Mouse (Mus musculus) midbrain, embryonic 10.5 days (tissue): Measurements from ENCODE around the gene Usp47. TPM values are rescaled to one million over a fixed set of nuclear protein-coding genes. Genes with fewer than 3 reads are reported as not detected.

Experiments
- DNase-seq: peaks from one replicate; pipeline ENCODE4 v3.0.0-alpha.2; 2017; ENCODE audit warnings: low spot score
- H3K27ac ChIP-seq: fragments of 300-500 bp; sonication (generic); replicated peaks from 2 replicates; pipeline ENCODE4 v1.5.1; 2016; ENCODE audit warnings: mild to moderate bottlenecking
- H3K27me3 ChIP-seq: fragments of 300-500 bp; sonication (generic); 2 replicates; pipeline ENCODE4 v1.6.1; 2016; ENCODE audit warnings: low read depth, mild to moderate bottlenecking; ENCODE audit not compliant: poor library complexity, severe bottlenecking
- H3K36me3 ChIP-seq: fragments of 300-500 bp; sonication (generic); 2 replicates; pipeline ENCODE4 v1.6.1; 2016; ENCODE audit warnings: mild to moderate bottlenecking, moderate library complexity
- H3K4me1 ChIP-seq: fragments of 300-500 bp; sonication (generic); 2 replicates; pipeline ENCODE4 v1.6.1; 2016
- H3K4me3 ChIP-seq: fragments of 300-500 bp; sonication (generic); 2 replicates; pipeline ENCODE4 v1.5.1; 2016; ENCODE audit warnings: mild to moderate bottlenecking, moderate library complexity
- H3K9me3 ChIP-seq: fragments of 300-500 bp; sonication (generic); replicated peaks from 2 replicates; pipeline ENCODE4 v1.6.1; 2016; ENCODE audit warnings: mild to moderate bottlenecking
- WGBS: fragments of 180-500 bp; shearing (Covaris S2); methylation state at CpG from one replicate; pipeline ENCODE4 v1.1.7; 2016; 5-methylcytosine and 5-hydroxymethylcytosine counted together
- polyA plus RNA-seq: library from polyadenylated mRNA; unstranded; fragments of >200 nt; fragmentation: Nextera tagmentation; extraction: Ambion mirVana; gene quantifications from 2 replicates; pipeline ENCODE4 v1.2.1, GENCODE M21; 2016

The Usp47 gene
- polyA plus RNA-seq, 1 experiment from 2014 or later, result 78.3 TPM

DNA sequence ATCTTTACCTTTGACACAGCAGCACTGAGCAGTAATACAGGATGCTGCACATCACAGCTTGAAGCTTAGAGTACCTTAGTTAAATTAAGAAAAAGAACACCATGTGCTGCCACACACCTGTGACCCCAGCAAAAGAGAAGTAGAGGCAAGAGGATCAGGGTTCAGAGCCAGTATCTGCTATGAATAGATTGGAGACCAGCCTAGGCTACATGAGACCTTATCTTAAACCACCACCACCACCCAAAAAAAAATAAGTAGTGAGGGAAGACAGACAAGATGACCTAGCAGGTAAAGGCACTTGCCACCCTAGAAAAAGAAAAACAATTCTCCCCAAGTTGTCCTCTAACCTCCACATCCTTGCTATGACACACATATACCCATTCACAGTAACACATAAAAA is 85.5 kb downstream of the Usp47 start:
- DNase-seq, result no peak
- Histone ChIP-seq H3K36me3 (peaks cover 91% of the 10 kb centered on the region), H3K4me1 (no peaks in the 10 kb centered on the region), H3K9me3 (no peaks in the 10 kb centered on the region), H3K27ac (no peak overlapping the region), H3K27me3 (no peaks in the 10 kb centered on the region), H3K4me3 (no peak overlapping the region)

DNA sequence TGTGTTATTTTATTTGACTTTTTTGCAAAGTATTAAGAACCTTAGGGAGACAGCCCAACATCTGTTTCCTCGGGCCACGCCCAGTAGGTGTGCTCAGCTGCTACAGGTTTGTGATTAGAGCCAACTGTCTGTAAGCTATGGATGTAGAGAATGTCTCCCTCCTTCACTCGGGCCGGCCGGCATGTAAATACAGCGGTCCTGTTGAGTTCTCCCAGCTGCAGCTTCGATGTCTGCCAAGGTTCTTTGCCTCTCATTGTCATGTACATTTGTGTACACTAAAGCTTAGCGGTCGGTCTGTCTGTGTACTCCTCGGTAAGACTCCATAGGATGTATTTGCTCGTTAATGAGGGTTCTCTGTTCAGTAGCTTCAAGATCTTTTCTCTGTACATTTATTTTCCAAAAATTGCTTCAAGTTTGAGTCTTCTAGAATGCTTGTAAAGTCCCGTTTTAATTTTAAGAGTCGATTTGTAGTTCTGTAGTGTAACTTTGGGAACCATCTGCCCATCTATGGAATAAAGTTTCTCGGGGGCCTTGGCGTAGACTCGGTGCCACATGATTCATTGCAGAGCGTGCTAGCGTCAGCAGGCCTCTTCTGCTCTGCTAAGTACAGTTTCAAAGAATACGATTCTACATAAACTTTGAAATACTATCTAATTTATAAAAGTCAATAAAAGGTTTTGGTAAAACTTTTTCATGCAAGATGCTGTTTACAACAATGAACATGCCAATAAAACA is 87.5 kb downstream of the Usp47 start:
- WGBS, result 87% methylated on average over 19 of the region's 19 CpGs
- no peak overlapping the region for H3K4me3 ChIP-seq
- no peaks in the 10 kb centered on the region for H3K4me1 ChIP-seq
- H3K36me3 ChIP-seq, result peaks cover 77% of the 10 kb centered on the region
- DNase-seq, result no peak
- no peaks in the 10 kb centered on the region for H3K9me3 ChIP-seq
- no peak overlapping the region for H3K27ac ChIP-seq
- H3K27me3 ChIP-seq, result no peaks in the 10 kb centered on the region

DNA sequence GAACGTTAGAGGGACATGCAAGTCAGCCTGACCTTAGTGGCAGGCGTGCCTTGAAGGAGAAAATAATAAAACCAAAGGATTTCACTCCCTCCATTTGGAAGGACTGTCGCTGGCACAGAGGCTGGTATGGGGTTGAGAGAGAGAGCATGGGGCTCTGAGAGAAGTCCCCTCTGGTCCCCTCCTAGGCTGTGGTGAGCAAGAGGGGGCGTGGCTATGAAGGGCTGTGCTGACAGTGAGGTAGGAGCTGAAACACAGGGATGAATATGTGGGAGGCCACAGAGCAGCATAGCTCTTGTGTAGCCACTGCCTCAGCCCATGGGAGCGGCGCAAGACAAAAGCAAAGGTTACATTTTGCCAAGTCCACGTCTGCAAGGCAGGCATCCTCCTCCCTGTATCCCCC is 94.2 kb downstream of the Usp47 start:
- DNase-seq, result no peak
- H3K27ac ChIP-seq, result no peak overlapping the region
- H3K4me1 ChIP-seq, result peaks cover 33% of the 10 kb centered on the region
- H3K36me3 ChIP-seq, result peaks cover 11% of the 10 kb centered on the region
- no peaks in the 10 kb centered on the region for H3K27me3 ChIP-seq
- H3K9me3 ChIP-seq, result no peaks in the 10 kb centered on the region
- no peak overlapping the region for H3K4me3 ChIP-seq
- 85% methylated on average over 7 of the region's 7 CpGs for WGBS

DNA sequence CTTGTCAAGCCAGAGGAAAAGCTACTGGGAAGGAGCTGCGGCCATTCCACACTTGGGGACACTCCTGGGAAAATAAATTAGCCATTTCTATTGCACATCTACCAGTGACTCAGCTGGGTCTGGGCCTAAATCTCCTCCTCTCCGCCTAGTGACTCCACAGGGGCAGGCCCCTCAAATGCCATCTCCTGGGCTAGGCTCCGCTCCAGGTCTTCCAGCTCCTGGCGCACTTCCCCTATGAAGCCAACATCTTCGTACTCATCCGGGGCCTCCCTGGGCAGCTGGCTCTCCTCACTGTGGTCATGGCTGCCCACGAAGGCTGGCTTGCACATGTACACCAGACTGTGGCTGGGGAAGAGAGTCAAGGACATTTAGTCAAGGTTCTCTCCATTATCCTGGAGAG is 94.8 kb downstream of the Usp47 start:
- Histone ChIP-seq H3K4me1 (peaks cover 33% of the 10 kb centered on the region), H3K4me3 (no peak overlapping the region), H3K27me3 (no peaks in the 10 kb centered on the region), H3K9me3 (no peaks in the 10 kb centered on the region), H3K27ac (peak overlapping the region; percentile 46; the same call in 1 of the 2 replicates), H3K36me3 (peaks cover 7% of the 10 kb centered on the region; the same call in 1 of the 2 replicates)
- no peak for DNase-seq
- WGBS, result 92% methylated on average over 7 of the region's 7 CpGs

DNA sequence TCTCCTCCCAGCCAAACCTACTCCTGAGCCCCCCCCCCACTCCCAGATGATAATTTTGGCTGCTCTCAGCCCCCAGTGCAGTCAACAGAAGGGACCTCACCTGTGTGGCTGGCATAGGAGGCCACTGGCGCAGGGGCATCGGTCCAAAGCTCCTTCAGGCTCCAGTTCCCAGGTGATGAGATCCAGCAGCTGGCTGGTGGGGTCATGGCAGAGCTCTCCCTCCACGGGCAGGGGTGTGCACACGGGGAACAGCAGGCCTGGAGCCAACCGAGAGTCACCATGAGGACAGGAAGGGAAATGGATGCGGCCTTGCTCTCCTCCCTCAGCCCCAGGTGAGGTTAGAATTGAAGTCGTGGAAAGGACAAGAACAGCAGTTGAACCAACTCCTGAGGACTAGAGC is 95.9 kb downstream of the Usp47 start:
- 85% methylated on average over 7 of the region's 7 CpGs for WGBS
- H3K36me3 ChIP-seq, result 0 out of 2 replicates have a peak, but pooled peaks cover 3% of the 10 kb centered on the region
- no peaks in the 10 kb centered on the region for H3K9me3 ChIP-seq
- H3K4me3 ChIP-seq, result no peak overlapping the region
- no peak for DNase-seq
- H3K27me3 ChIP-seq, result no peaks in the 10 kb centered on the region
- no peak overlapping the region for H3K27ac ChIP-seq
- H3K4me1 ChIP-seq, result peaks cover 33% of the 10 kb centered on the region

DNA sequence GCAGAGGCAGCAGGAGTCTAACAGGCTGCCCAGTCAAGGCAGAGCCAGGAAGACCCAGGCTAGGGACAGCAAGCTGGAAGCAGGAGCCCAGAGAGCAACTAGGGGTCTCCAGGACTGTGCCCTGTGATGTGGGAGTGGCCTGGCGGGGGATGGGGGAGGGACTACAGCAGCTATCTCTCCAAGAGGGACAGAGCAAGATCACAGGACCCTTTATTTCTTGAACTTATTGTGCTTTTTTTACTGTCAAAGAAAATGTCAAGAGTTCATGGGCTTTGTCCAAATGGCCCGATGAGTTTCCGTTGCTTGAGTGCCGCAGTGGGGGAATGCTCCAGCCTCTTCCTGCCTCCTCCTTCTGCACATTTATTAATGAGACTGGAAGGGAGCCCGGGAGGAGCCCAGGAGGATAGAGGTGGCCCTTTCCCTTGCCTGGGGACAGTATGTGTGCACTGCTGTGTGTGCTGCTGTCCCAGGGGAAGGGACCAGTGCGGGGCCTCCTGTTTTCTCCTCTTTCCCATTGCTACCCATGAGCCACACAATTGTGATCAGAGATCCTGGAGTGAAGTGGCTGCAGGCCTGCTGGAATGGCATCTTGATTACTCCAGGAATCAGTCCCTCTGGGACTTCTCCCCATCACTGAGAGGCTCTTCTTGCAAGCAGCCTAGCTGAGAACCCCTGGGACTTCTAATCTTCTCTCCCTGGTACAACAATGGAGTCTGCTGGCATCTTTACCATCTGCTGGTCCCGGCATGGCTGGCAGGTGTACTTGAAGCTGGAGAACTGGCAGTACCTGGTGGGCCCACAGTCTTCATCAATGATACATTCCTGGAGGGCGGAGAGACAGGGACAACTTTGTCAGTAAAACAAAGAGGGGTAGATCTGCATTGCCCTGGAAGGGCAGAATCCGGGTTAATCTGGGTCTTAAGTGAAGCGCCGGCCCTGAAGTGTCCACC is 97.8 kb downstream of the Usp47 start:
- 73% methylated on average over 11 of the region's 11 CpGs for WGBS
- Histone ChIP-seq H3K4me1 (peaks cover 33% of the 10 kb centered on the region), H3K9me3 (no peaks in the 10 kb centered on the region), H3K27ac (peak overlapping the region; percentile 57), H3K36me3 (no peaks in the 10 kb centered on the region), H3K27me3 (no peaks in the 10 kb centered on the region), H3K4me3 (no peak overlapping the region)
- no peak for DNase-seq

DNA sequence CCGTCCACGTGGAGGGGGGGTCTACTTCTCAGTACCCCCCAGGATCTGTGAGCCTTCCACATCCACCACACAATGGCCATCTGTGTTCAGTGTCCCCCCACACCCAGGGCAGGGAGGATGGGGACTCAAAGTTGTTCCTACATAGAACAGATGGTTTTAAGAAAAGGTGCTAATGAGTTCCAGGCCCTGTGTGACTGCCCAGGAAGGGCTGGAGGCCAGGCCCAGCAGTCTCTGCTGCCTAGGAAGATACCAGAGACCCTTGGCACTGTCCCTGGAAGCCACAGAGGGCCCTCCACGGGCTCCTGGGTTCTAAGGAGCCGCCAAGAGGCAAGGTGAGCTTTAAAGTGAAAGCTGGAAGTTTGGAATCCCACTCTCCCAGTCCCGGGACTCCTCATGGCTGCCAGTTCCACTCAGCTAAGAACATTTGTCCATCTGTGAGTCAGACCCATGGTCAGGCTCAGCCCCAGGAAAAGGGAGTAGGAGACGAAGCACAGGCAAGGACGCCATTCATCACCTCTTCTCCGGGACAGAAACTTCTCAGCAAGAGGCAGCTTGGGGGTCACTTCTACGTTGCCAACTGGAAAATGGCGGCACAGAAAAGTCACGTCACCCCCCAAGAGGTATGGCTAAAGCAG is 98.7 kb downstream of the Usp47 start:
- no peaks in the 10 kb centered on the region for H3K27me3 ChIP-seq
- H3K4me1 ChIP-seq, result peaks cover 34% of the 10 kb centered on the region
- H3K36me3 ChIP-seq, result no peaks in the 10 kb centered on the region
- no peaks in the 10 kb centered on the region for H3K9me3 ChIP-seq
- no peak for DNase-seq
- 80% methylated on average over 11 of the region's 11 CpGs for WGBS
- H3K4me3 ChIP-seq, result no peak overlapping the region
- H3K27ac ChIP-seq, result peak overlapping the region; percentile 55

DNA sequence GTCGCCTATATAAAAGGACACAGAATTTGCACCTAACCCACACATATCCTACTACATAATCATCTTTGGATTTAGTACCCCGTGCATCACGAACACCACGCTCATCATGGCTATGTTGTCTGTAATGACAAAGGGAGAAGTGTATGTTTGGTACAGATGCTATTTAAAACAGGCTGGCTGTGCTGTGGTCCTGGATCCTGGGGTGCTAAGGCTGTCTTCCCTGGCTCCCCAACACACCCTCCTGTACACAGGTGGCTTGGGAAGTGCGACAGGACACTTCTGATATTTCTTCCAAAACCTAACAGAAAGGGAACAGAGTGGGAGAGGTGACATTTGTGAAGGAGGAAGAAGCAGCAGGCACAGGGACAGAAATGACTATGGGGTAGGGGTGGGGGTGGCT is 100.3 kb downstream of the Usp47 start:
- 89% methylated on average over 5 of the region's 5 CpGs for WGBS
- Histone ChIP-seq H3K4me3 (no peak overlapping the region), H3K9me3 (no peaks in the 10 kb centered on the region), H3K27ac (no peak overlapping the region), H3K27me3 (no peaks in the 10 kb centered on the region), H3K36me3 (no peaks in the 10 kb centered on the region), H3K4me1 (peaks cover 34% of the 10 kb centered on the region)
- no peak for DNase-seq

DNA sequence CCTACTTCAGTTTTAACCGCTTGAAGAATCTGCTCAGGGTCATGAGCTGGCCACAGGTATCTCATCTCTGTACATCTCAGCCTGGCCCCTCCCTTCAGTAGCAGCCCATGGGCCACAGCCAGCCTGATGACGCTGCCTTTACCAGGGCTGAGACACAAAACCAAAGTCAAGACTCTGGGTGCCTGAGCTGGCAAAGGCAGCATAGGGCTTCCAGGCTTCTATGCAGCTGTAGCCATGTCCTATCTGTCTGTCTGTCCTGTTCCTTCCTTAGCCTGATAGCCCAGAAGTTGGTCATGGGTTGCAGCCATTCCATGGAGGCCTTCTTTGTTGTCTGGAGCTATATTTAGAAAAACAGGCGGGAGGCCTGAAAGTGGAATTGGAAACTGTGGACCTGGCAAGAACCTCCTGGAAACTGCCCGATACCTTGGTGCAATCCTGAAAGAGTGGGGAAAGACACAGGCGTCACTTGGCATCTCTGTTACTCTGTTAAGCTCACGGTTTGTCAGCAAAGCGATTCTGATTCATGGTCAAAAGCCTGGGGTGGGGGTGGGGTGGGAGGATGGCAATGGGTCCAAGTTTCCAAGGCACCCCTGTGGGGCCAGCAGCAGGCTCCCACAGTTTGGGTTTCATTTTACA is 102.4 kb downstream of the Usp47 start:
- WGBS, result 88% methylated on average over 7 of the region's 7 CpGs
- no peak overlapping the region for H3K4me3 ChIP-seq
- no peak for DNase-seq
- peaks cover 24% of the 10 kb centered on the region for H3K4me1 ChIP-seq
- H3K27ac ChIP-seq, result no peak overlapping the region
- no peaks in the 10 kb centered on the region for H3K27me3 ChIP-seq
- no peaks in the 10 kb centered on the region for H3K9me3 ChIP-seq
- no peaks in the 10 kb centered on the region for H3K36me3 ChIP-seq

DNA sequence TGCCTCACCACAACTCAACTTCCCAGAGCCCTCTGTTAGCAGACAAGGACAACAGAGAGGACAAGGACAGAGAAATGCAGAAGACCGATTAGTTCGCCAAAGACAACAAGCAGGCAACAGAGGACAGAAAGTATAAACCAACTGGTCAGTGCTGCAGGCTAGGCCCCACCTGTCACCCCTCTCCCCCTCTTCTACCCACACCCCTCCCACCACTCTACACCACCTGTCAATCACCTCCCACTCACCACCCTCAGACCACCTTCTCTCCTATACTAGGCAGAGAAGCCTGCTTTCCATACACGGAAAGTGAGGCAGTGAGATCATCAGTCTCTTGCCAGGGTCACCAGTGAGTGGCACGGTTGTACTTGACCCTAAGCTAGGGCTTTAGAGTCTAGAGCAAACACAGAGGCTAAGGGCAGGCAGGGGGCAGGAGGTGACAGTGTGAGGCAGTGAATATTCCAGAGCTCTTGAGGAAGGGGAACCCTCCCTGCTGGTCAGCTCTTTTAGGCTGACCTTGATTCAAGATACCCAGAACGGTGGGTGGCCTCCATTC is 103.9 kb downstream of the Usp47 start:
- Histone ChIP-seq H3K4me3 (no peak overlapping the region), H3K4me1 (peaks cover 9% of the 10 kb centered on the region), H3K27me3 (no peaks in the 10 kb centered on the region), H3K36me3 (no peaks in the 10 kb centered on the region), H3K27ac (no peak overlapping the region), H3K9me3 (no peaks in the 10 kb centered on the region)
- no peak for DNase-seq
- WGBS, result 79% methylated on average over 5 of the region's 5 CpGs

DNA sequence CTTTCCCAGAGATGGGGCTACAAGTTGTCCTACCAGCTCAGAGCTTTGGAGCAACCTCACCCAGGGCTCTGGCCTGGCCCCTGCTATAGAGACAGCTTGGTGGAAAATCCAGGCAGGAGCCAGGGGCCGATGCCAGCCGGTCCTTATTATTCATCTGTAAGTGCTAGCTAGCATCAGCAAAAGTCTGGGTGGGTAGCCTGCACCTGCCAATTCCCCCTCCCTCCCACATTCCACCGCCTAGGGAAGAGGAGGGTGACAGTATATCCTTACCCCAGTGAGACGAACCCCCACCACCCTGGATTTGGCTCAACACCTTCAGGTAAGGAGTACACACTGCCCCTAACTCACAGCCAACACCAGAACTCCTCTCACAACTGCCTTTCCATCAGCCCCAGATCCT is 104.7 kb downstream of the Usp47 start:
- Histone ChIP-seq H3K36me3 (no peaks in the 10 kb centered on the region), H3K4me3 (no peak overlapping the region), H3K27ac (no peak overlapping the region), H3K4me1 (peaks cover 8% of the 10 kb centered on the region), H3K27me3 (no peaks in the 10 kb centered on the region), H3K9me3 (no peaks in the 10 kb centered on the region)
- no peak for DNase-seq
- WGBS, result 87% methylated on average over 4 of the region's 4 CpGs

DNA sequence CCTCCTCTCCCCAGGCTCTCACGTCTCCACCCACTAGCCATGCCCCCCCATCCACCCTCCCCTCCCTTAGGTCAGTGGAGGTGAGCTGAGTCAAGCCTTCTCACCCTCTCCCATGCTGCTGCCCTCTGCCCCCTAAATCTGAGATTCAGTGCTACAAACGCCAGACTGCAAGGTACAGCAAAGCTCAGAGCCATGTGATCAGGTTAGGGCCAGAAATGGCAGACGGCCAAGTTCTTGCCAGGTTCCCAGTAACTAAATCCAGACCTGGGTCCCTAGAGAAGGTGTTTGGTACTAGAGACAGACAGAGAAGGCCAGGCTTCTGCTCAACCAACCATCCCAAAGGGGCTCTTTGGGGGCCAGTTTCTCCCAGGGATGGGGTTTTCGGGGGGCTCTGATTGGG is 105.5 kb downstream of the Usp47 start:
- H3K9me3 ChIP-seq, result no peaks in the 10 kb centered on the region
- H3K27me3 ChIP-seq, result no peaks in the 10 kb centered on the region
- no peak overlapping the region for H3K27ac ChIP-seq
- H3K4me1 ChIP-seq, result peaks cover 8% of the 10 kb centered on the region
- 83% methylated on average over 4 of the region's 4 CpGs for WGBS
- no peaks in the 10 kb centered on the region for H3K36me3 ChIP-seq
- no peak for DNase-seq
- H3K4me3 ChIP-seq, result no peak overlapping the region
